Mouse (Mus musculus) erythroid progenitor cell, adult 5-6 weeks (primary cell): ENCODE data around the gene Taf11. TPM values are rescaled to one million over a fixed set of nuclear protein-coding genes. Genes with fewer than 3 reads are reported as not detected.

Experiments
- ATAC-seq: replicated peaks from 2 replicates; pipeline ENCODE4 v1.8.0; 2016; ENCODE audit warnings: moderate number of reproducible peaks, mild to moderate bottlenecking, moderate TSS enrichment, inconsistent platforms; ENCODE audit not compliant: poor library complexity, low FRiP score, severe bottlenecking
- total RNA-seq, 2 experiments: library from RNA; stranded (forward) in 1 of 2; stranded (reverse) in 1 of 2; fragments of 150-400 nt in 1 of 2; fragments of 186-747, 209-891 nt in 1 of 2; gene quantifications; 2 replicates each; pipeline versions ENCODE4 v1.2.3 to v1.2.4; 2015 to 2017; ENCODE audit warnings: low replicate concordance in 2 of 2

The Taf11 gene
- total RNA-seq (2015; ENCODE audit: low replicate concordance) (14.3 and 19.8 TPM in 2 replicates), total RNA-seq (2017; ENCODE audit: low replicate concordance) (15.1 and 15.3 TPM in 2 replicates)

GRCm38 (mm10) chr17:27909622-27910500, at the start of gene Taf11:
Gene Taf11, minus strand, starts transcription at chr17:27909844.
- ATAC-seq, result peak; percentile 18; the same call in 1 of the 2 replicates

GRCm38 (mm10) chr17:27957649-27958048, 48.0 kb upstream of the Taf11 start:
- ATAC-seq, result no peak

- ATAC-seq, result no peak
Measured at GRCm38 (mm10) chr17:27954629-27955402, 45.2 kb upstream of the Taf11 start.

DNA sequence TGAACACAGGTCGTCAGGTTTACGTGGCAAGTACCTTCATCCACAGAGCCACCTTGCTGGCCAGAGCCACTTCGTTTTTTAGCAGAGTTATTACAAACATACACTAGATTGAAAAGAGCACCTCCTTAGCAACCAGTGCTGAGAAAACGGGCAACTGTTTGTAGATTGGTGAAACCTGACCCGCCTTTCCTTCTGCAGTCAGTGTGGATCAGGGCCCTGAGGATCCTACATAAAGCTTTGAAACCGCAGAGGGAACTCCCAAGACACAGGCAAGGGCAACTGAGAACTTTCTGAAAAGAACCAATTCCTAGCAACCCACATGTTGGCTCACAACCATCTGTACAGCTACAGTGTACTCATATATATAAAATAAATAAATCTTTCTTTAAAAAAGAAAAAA, 43.5 kb upstream of the Taf11 start:
- no peak for ATAC-seq

DNA sequence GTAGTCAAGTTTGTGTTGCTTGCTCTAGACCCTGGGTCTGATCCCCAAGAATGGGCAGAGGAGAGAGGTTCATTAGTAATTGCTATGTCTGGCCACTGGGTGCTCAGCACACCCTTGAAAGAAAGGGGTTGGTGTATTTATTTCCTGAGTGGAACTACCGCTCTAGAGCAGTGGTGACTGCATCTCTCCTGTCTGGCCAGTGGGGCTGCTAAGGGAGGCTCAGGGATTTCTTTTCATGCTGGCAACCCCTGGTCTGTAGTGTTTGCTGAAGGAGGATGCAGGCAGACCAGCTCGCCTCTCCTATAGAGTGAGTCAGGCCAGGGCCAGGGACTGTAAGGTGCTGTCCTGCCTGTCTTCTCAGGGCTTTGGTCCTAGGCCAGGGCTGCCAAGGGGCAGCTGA, 37.5 kb upstream of the Taf11 start:
- ATAC-seq, result no peak

GRCm38 (mm10) chr17:27946371-27946770, 36.7 kb upstream of the Taf11 start:
- ATAC-seq, result no peak

GRCm38 (mm10) chr17:27945546-27946216, 36.0 kb upstream of the Taf11 start:
- no peak for ATAC-seq

DNA sequence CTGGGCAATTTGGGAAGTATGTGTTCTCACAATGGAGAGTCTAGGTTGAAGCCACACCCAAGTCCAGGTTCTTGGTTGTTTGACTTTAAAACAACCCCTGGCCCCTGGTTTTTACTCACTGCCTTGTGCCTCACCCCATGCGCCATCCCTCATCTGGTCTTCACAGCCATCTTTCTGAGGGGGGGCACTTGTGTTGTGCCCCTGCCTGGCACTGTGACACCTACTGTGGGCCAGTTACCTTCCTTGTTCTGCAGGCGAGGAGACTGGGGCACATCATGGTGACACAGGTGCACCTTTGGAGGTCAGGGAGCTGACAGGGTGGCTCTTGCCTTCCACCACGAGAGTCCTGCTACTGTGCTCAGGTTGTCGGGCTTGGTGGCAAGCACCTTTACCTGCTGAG, 32.5 kb upstream of the Taf11 start:
- ATAC-seq, result no peak

DNA sequence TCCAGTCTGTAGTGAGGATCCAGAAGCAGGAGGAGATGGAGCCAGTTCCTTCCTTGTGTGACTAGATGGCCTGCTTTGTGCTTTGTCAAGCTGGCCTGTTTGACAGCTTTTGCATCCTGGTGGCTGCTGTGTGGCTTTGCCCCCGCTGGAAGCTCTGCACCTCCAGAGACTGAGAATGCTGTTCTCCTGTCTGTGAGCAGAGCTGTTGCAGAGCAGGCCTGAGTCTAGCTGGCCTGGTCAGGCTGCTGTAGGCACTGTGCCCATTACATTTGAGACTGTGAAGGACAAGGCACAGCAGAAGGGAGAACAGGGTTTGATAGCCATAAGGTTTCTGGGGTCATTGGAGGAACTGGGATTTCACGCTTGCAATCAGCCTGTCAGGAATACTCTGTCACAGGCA, 32.1 kb upstream of the Taf11 start:
- no peak for ATAC-seq

- ATAC-seq, result no peak
Measured at GRCm38 (mm10) chr17:27941178-27941577, 31.5 kb upstream of the Taf11 start.

- ATAC-seq, result no peak
Measured at GRCm38 (mm10) chr17:27940352-27940751, 30.7 kb upstream of the Taf11 start.

DNA sequence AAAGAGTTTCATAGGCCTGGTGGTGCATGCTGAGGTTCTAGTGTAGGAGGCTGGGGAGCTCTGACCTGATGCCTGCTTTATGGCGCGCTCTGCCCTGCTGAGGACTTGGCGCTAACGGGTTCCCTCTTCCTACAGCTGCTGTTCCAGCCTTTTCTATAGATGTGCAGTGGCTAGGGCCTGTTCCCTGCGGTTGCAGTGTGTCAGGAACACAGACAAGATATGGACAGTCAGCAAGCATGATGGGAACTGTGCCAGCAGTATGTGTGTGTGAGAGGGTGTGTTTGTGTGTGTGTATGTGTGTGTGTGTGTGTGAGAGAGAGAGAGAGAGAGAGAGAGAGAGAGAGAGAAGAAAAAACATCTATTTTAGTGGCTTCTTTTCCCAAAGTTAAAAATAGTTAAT, 29.4 kb upstream of the Taf11 start:
- ATAC-seq, result no peak

GRCm38 (mm10) chr17:27938121-27938754, 28.6 kb upstream of the Taf11 start:
- ATAC-seq, result no peak

- no peak for ATAC-seq
Measured at GRCm38 (mm10) chr17:27937054-27937615, 27.5 kb upstream of the Taf11 start.

GRCm38 (mm10) chr17:27935091-27935490, 25.4 kb upstream of the Taf11 start:
- no peak for ATAC-seq

- ATAC-seq, result no peak
Measured at GRCm38 (mm10) chr17:27934136-27934910, 24.7 kb upstream of the Taf11 start.

- ATAC-seq, result no peak
Measured at GRCm38 (mm10) chr17:27931826-27932225, 22.2 kb upstream of the Taf11 start.

- ATAC-seq, result no peak
Measured at GRCm38 (mm10) chr17:27930291-27930690, 20.6 kb upstream of the Taf11 start.

GRCm38 (mm10) chr17:27925504-27925903, 15.9 kb upstream of the Taf11 start:
- no peak for ATAC-seq
